Mouse (Mus musculus): ENCODE measurements around the gene Ptgds. TPM values are rescaled to one million over a fixed set of nuclear protein-coding genes. Genes with fewer than 3 reads are reported as not detected.

Ptgds gene
- 2,394 and 5,724 TPM in 2 replicates for polyA plus RNA-seq (2021; fragmentation: Nextera tagmentation)
- long read RNA-seq, experiment 1, transcript Ptgds-201 (7 exons, 901 nt), result major isoform, 2,877 of 3,661 reads
- long read RNA-seq, experiment 1, transcript Ptgds-203 (7 exons, 775 nt), result minor isoform, 667 of 3,661 reads
- long read RNA-seq, experiment 1, transcript Ptgds-204 (6 exons, 645 nt), result minor isoform, 22 of 3,661 reads
- long read RNA-seq, experiment 1, partial matches to known transcripts, result 32 of 3,661 reads
- long read RNA-seq, experiment 1, other reads (novel, unspliced or antisense), result 59 of 3,661 reads
- long read RNA-seq, experiment 2, transcript Ptgds-203 (7 exons, 775 nt), result minor isoform, 63 of 408 reads
- long read RNA-seq, experiment 2, transcript Ptgds-205 (5 exons, 1,327 nt), result minor isoform, 22 of 408 reads
- long read RNA-seq, experiment 2, transcript Ptgds-201 (7 exons, 901 nt), result major isoform, 291 of 408 reads
- long read RNA-seq, experiment 2, partial matches to known transcripts, result 25 of 408 reads
- long read RNA-seq, experiment 2, other reads (novel, unspliced or antisense), result 4 of 408 reads

DNA sequence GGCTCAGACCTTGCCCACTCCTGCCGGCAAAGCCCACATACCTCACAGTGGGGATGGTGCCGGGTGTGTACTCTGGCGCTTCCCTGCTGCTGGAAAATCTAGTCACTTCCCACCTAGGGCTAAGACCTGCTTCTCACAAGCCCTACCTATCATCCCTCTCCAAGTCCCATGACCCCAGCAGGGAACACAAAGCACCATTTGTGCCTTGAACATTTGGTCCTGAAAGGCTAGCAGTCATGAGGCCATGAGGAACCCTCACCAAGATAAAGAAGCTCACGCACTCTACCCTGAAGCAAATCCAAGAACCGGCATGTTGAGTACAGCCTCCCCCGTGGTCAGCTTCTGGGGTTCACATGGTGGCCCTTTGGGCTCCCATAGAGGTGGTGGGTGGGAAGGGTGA is at the start of gene Ptgds:
Gene Ptgds, minus strand, starts transcription at position 78 of the 400 bp plus-strand sequence.

DNA sequence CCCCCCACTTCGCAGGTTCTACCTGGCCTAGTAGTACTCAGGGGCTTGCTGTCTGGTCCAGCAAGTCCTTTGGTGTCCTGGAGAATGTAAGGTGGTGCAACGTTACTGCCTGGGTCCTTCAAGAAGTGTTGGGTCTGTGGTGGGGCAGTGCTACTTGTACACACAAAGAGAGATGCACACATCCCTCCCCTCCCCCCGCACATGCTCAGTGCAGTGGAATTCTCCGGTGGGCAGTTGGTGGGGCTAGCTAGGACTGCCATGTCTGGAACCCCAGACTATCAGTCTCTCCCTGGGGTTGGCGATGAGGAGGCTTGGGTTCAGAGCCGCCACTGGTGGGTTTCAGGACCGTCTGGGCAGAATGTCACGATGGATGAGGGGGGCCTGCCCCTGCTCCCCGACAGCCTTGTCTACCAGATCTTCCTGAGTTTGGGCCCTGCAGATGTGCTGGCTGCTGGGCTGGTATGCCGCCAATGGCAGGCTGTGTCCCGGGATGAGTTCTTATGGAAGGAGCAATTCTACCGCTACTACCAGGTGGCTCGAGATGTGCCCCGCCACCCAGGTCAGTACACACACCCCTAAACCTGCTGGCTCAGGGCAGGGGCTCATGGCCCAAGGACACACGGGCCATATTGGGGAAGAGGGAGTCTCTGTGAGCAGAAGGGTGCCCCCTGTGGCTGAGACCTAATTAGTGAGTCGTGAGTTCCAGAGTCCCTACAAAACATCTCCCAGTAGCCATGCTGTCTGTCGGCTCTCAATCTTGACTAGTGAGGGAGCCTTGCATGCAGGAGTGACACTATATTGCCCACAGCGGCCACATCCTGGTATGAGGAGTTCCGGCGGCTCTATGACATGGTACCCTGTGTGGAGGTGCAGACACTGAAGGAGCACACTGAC is 32.0 kb upstream of the Ptgds start, which contains the start of gene C8g:
Gene C8g, minus strand, starts transcription at position 127 of the 894 bp plus-strand sequence.

DNA sequence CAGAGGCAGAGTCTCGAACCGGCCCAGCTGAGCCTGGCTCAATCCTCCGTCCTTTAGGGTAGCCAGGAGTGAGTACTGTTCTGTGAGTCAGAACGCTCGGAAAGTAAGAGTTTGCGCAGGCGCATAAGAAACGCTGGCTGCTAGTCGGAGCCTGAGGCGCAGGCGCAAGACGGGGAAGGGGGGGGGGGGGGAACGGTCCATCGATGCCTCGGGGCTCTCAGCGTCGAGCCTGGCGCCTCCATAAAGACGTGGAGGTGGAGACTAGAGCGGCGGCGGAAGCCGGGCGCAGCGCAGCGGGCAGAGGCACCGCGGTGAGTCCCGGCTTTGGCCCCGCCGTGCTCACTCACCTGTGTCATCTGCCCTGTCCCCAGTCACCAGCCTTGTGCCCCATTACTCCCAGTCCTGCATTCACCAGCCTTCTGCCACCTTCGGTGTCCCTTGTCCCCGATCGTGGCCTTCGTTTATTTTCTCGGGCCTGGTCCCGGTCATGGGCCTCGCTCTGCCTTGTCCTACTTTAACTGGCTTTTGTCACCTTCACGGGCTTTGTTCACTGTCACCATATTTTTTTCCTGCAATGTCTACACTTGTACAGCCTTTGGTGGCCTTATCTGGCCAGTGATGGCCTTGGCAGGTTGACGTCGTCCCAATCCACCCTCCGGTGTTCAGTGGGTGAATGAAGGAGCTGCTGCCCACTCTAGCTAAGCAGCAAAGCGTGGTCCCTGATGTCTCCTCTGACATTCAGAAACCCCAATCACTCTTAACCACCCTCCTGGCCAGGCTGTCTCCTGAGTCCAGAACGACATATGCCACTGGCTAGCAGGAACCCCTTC is 30.9 kb upstream of the Ptgds start, which contains the start of gene Fbxw5:
Gene Fbxw5, plus strand, starts transcription at position 175 of the 830 bp plus-strand sequence.

DNA sequence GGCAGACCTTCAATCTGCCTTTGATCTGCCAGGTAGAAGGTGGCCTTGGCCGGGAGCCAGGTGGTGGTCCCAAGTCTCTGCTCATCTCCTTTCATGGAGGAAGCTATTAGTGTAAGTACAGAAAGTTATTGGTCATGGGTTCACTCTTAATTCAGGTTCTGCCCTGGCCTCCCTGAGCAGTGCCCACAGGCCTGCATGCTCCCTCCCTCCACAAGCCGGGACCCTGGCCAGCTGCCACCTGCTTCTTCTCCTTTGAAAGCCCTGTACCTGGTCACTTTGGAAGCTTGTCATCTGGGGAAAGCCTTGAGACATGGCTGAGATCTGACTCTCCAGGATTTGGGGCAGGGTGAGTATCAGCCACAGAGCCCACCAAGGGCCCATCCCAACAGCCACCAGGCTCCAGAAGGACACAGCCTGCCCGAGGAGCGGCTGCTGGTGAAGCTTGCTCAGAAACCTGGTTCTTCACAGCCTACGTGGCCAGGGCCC is 23.7 kb upstream of the Ptgds start, which contains the start of gene Lcn12:
Gene Lcn12, minus strand, starts transcription at position 436 of the 486 bp plus-strand sequence.

DNA sequence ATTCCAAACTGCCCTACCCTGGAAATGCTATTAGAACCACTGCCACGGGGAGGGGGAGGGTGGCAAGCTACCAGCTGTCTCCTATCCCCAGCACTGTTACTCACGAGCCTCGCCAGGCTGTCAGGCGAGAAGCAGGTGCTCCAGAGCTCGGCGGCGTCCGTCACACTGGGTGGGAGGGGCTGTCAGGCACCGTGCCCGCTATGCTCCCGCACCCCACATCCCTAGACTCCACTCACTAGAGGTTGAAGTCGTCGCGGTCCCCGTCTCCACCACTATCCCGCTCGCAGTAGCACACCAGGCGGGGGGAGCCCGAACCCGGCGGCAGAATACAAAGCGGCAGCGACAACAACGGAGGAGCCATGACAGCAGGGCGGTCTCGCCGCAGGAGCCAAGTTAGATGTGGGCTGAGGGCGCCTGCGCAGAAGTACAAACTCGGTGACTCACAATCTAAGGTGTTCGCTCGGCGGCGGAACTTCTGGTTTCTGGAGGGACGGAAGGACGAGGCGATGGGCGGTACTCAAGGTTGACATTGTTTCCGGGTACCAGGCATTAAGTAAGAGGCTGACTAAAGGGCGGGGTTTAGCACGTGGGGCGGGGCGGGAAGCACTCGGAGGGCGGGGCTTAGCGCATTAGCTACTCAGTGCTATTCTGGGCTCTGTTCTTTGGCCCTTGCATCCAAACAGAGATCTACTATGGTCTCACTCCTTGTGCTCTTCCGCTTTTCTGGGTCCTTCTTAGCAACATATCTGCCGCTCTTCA is 9.1 kb downstream of the Ptgds start, which contains the start of gene Paxx:
Gene Paxx, minus strand, starts transcription at position 544 of the 759 bp plus-strand sequence.

DNA sequence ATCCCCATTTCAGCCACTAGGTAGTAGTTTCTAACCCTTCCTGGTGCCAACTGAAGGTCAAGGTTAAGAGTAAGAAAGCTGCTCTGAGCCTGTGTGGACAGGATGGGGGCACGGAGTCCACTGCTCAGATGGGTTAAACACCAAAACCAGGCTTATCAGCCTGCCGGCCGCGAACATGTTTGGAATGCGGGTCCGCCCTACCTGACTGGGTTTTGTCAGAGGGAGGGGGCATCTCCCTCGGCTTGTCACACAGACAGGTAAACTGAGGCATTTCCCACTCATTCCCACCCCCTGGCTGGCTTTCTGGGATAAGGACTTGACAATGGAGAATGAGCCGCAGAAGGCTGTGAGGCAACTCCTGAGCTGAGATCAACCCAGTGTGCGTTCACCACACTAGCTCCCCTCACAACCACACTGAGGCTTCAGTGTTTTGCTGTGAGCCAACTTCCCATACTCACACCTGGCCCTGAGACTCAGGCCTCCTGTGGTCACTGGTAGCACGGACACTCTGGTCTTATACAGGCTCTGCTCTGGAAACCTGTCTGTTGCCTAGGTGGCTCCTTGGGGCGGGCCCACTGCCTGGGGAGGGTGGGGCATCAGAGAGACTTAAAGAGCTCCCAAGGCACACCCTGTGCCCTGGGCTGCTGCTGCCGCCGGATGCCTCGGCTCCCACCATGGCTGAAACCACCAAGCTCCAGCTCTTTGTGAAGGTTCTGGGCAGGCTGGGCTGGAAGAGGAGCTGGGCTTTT is 13.5 kb downstream of the Ptgds start, which contains the start of gene Clic3:
Gene Clic3, plus strand, starts transcription at position 634 of the 749 bp plus-strand sequence.

DNA sequence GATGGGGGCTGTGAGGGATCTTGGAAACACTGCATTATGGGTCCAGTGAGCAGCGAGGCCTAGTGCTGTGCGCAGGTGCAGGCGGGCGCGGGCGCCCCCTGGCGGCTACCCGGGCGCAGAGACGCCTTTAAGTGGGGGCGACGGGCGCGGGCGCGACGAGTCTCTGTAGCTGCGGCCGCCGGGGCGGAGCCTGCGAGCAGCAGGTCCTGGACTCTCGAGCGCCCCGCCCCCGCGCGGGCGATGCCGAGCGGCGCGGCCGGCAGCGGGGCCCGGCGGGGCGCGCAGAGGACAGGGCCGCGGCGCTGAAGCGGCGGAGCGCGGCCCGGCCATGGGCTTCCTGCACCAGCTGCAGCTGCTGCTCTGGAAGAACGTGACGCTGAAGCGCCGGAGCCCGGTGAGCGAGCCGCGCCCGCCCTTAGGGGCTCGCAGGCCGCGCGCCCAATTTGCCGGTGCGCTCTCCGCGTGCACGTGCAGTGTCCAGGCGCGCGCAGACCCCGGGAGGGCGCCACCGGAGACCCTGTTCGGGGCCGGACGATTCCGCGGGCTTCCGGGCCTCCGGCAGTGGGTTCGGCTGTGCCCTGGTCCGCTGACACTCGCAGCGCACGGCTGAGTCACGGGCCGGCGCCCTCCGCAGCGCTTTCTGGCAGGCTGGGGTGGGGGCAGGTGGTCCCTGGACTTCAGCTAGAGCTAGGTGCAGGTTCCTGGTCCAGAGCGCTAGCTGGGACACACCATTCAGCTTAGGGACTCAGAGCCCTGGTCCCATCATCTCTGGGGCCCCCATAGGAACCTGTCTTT is 41.2 kb downstream of the Ptgds start, which contains the start of gene Abca2:
Gene Abca2, plus strand, starts transcription at position 262 of the 795 bp plus-strand sequence.

DNA sequence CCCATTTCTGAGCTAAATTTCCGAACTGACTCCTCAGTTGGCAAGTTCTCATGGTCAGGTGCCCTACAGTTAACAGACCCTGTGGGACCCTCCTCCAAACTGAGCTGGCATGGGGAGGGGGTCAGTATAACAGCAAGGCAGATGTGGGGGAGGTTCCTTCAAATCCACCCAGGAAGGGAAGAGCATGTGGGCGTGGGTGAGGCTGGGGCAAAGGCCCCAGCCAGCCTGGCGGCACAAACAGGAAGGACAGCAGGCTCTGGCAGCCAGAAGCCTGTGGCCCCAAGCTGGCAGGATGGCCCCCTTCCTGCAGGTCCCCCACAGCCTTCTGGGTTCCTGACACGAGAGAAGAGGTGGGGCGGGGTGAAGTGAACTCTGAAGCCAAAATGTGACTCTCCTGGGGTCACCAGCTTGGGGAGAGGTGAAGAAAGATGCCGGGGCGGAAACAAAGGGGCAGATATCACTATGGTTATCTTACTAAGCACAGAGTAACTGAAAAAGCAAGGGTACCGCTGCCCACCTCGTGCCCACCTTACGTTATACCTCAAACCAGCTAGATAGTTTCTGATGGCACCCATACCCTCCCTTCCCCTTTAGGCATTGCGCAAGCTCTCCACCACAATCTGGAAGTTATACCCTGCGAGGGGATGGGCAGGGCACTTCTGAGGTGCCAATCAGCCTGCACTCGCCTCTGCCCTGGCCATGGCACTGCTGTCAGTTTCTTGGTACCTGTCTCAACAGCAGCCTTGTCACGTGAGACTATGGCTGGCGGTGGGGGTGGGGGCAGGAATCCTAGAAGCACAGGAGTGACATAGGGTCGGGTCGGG is 47.0 kb downstream of the Ptgds start, which contains the start of gene Fut7:
Gene Fut7, plus strand, starts transcription at position 681 of the 824 bp plus-strand sequence.

Small RNA genes within 50 kb of the gene (microRNA-seq; reads per million reads assigned to microRNA genes)
- gene Mir3087, result 10.1 reads per million, percentile 32 among the genes with 10 or more reads in this experiment

Other genes starting within 250 kb of the Ptgds start
- gene Tubb4b, start 245.3 kb downstream of the Ptgds start, polyA plus RNA-seq (2021; fragmentation: Nextera tagmentation), result 531 and 583 TPM in 2 replicates
- 0.45 TPM in 2 replicates for gene Slc34a3, start 235.7 kb downstream of the Ptgds start, polyA plus RNA-seq (2021; fragmentation: Nextera tagmentation)
- gene Rnf224, start 233.3 kb downstream of the Ptgds start, polyA plus RNA-seq (2021; fragmentation: Nextera tagmentation), result not detected in 2 replicates
- gene Rnf208, start 227.8 kb downstream of the Ptgds start, polyA plus RNA-seq (2021; fragmentation: Nextera tagmentation), result 52.0 and 62.6 TPM in 2 replicates
- not detected in 2 replicates for gene Cysrt1, start 227.6 kb downstream of the Ptgds start, polyA plus RNA-seq (2021; fragmentation: Nextera tagmentation)
- 0.79 and 1.6 TPM in 2 replicates for gene AL732309.1, start 223.2 kb downstream of the Ptgds start, polyA plus RNA-seq (2021; fragmentation: Nextera tagmentation)
- gene Tmem203, start 214.6 kb downstream of the Ptgds start, polyA plus RNA-seq (2021; fragmentation: Nextera tagmentation), result 30.8 and 34.2 TPM in 2 replicates
- gene Tprn, start 207.4 kb downstream of the Ptgds start, polyA plus RNA-seq (2021; fragmentation: Nextera tagmentation), result 12.5 and 13.7 TPM in 2 replicates
- 76.5 and 79.6 TPM in 2 replicates for gene Ssna1, start 197.6 kb downstream of the Ptgds start, polyA plus RNA-seq (2021; fragmentation: Nextera tagmentation)
- 32.4 and 34.4 TPM in 2 replicates for gene Anapc2, start 197.6 kb downstream of the Ptgds start, polyA plus RNA-seq (2021; fragmentation: Nextera tagmentation)
- not detected in 2 replicates for gene Tmem210, start 181.9 kb downstream of the Ptgds start, polyA plus RNA-seq (2021; fragmentation: Nextera tagmentation)
- gene Lrrc26, start 180.1 kb downstream of the Ptgds start, polyA plus RNA-seq (2021; fragmentation: Nextera tagmentation), result 0.26 and 0.28 TPM in 2 replicates
- 101 and 125 TPM in 2 replicates for gene Grin1, start 150.9 kb downstream of the Ptgds start, polyA plus RNA-seq (2021; fragmentation: Nextera tagmentation)
- gene Man1b1, start 137.7 kb downstream of the Ptgds start, polyA plus RNA-seq (2021; fragmentation: Nextera tagmentation), result 13.0 and 18.8 TPM in 2 replicates
- gene Dpp7, start 113.7 kb downstream of the Ptgds start, polyA plus RNA-seq (2021; fragmentation: Nextera tagmentation), result 17.5 and 27.1 TPM in 2 replicates
- 26.0 and 26.4 TPM in 2 replicates for gene Uap1l1, start 104.4 kb downstream of the Ptgds start, polyA plus RNA-seq (2021; fragmentation: Nextera tagmentation)
- 2.3 and 2.4 TPM in 2 replicates for gene Sapcd2, start 97.7 kb downstream of the Ptgds start, polyA plus RNA-seq (2021; fragmentation: Nextera tagmentation)
- gene Entpd2, start 74.2 kb downstream of the Ptgds start, polyA plus RNA-seq (2021; fragmentation: Nextera tagmentation), result 21.4 and 46.8 TPM in 2 replicates
- 292 and 359 TPM in 2 replicates for gene Npdc1, start 70.7 kb downstream of the Ptgds start, polyA plus RNA-seq (2021; fragmentation: Nextera tagmentation)
- 0.06 and 0.20 TPM in 2 replicates for gene Fut7, start 46.8 kb downstream of the Ptgds start, polyA plus RNA-seq (2021; fragmentation: Nextera tagmentation)
- gene Abca2, start 41.3 kb downstream of the Ptgds start, polyA plus RNA-seq (2021; fragmentation: Nextera tagmentation), result 33.0 and 34.1 TPM in 2 replicates
- 0.70 and 9.1 TPM in 2 replicates for gene Clic3, start 13.2 kb downstream of the Ptgds start, polyA plus RNA-seq (2021; fragmentation: Nextera tagmentation)
- gene Paxx, start 9.0 kb downstream of the Ptgds start, polyA plus RNA-seq (2021; fragmentation: Nextera tagmentation), result 111 and 116 TPM in 2 replicates
- gene Lcn12, start 23.9 kb upstream of the Ptgds start, polyA plus RNA-seq (2021; fragmentation: Nextera tagmentation), result not detected in 2 replicates
- 124 and 134 TPM in 2 replicates for gene Fbxw5, start 30.7 kb upstream of the Ptgds start, polyA plus RNA-seq (2021; fragmentation: Nextera tagmentation)
- 1.8 and 2.0 TPM in 2 replicates for gene C8g, start 31.7 kb upstream of the Ptgds start, polyA plus RNA-seq (2021; fragmentation: Nextera tagmentation)
- 9.9 and 10.3 TPM in 2 replicates for gene Traf2, start 76.9 kb upstream of the Ptgds start, polyA plus RNA-seq (2021; fragmentation: Nextera tagmentation)
- 801 and 843 TPM in 2 replicates for gene Edf1, start 87.8 kb upstream of the Ptgds start, polyA plus RNA-seq (2021; fragmentation: Nextera tagmentation)
- gene Mamdc4, start 104.8 kb upstream of the Ptgds start, polyA plus RNA-seq (2021; fragmentation: Nextera tagmentation), result 25.8 and 27.1 TPM in 2 replicates
- 151 and 165 TPM in 2 replicates for gene Phpt1, start 105.2 kb upstream of the Ptgds start, polyA plus RNA-seq (2021; fragmentation: Nextera tagmentation)
- gene Ajm1, start 111.7 kb upstream of the Ptgds start, polyA plus RNA-seq (2021; fragmentation: Nextera tagmentation), result 13.5 and 18.7 TPM in 2 replicates
- gene Rabl6, start 138.5 kb upstream of the Ptgds start, polyA plus RNA-seq (2021; fragmentation: Nextera tagmentation), result 58.2 and 69.1 TPM in 2 replicates
- 0.83 and 1.1 TPM in 2 replicates for gene Ccdc183, start 147.6 kb upstream of the Ptgds start, polyA plus RNA-seq (2021; fragmentation: Nextera tagmentation)
- gene Tmem141, start 152.0 kb upstream of the Ptgds start, polyA plus RNA-seq (2021; fragmentation: Nextera tagmentation), result 44.7 and 48.2 TPM in 2 replicates
- 0.33 and 0.40 TPM in 2 replicates for gene Fcna, start 158.0 kb upstream of the Ptgds start, polyA plus RNA-seq (2021; fragmentation: Nextera tagmentation)
- not detected in 2 replicates for gene Lcn8, start 183.1 kb upstream of the Ptgds start, polyA plus RNA-seq (2021; fragmentation: Nextera tagmentation)
- gene Lcn5, start 187.9 kb upstream of the Ptgds start, polyA plus RNA-seq (2021; fragmentation: Nextera tagmentation), result not detected in 2 replicates
- gene Lcn6, start 206.7 kb upstream of the Ptgds start, polyA plus RNA-seq (2021; fragmentation: Nextera tagmentation), result not detected in 2 replicates
- not detected in 2 replicates for gene Lcn10, start 212.7 kb upstream of the Ptgds start, polyA plus RNA-seq (2021; fragmentation: Nextera tagmentation)
- gene Obp2a, start 230.0 kb upstream of the Ptgds start, polyA plus RNA-seq (2021; fragmentation: Nextera tagmentation), result not detected in 2 replicates
- gene Bmyc, start 236.7 kb upstream of the Ptgds start, polyA plus RNA-seq (2021; fragmentation: Nextera tagmentation), result 212 and 245 TPM in 2 replicates